Mouse (Mus musculus) stomach, postnatal 0 days (tissue): ENCODE measurements around the gene Dhx57.

ENCODE experiments used
- CTCF ChIP-seq: IDR thresholded peaks from 2 replicates; pipeline ENCODE4 v1.5.1; 2016; ENCODE audit warnings: antibody characterized with exemption, low read depth, mild to moderate bottlenecking, moderate library complexity
- EP300 ChIP-seq: optimal IDR thresholded peaks from 2 replicates; pipeline ENCODE3; 2016; ENCODE audit warnings: antibody characterized with exemption

GRCm38 (mm10) chr17:80279340-80280070 lies 10.8 kb downstream of the Dhx57 start:
- TF ChIP-seq CTCF (no peak), EP300 (no peak)
